Mouse (Mus musculus): ENCODE results near the gene Mob3c.

Gene Mob3c

DNA sequence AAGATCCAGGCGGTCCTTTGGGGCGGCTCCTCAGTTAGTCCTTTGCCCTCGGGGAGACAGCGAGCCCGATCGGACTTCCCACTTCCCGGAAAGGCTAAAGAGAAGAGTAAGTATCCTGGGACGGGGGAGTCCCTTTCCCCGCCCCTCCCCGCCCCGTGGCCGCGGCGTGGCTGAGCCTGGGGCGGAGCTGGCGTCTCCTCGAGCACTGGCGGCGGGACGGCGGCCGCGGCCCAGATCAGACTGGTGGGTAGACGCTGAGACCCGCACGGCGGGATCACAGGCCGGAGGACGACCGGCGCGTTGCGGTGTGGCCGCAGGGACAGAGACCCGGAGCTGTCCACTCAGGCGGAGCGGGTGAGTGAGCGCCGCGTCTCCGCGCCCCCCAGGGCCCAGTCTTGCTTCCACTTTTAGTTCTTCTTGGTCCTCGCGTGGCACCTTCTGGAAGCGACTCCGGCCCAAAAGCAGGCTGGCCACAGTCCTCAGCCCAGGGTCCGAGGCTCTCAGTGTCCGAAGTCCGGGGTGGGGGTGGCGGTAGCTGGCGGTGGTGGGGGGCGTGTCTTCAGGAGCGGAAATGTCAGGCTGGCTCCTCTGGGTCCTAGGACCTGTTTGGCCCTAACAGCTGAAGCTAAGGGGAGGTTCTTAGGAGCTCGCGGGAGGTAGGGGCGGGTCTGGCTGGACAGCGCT is at the start of gene Mob3c:
Mob3c (plus strand) TSS at position 205 of the 684 bp plus-strand sequence.
- POLR2A ChIA-PET: interaction anchor here (0.6 to 5.1 kb wide), 30 partner anchors 9 to 891 kb away, joined by 3 to 52 read pairs (median 4); partner anchors contain the start of genes Atpaf1 (in 3 of the 4), Mknk1 (in 3 of the 4), Nsun4 (in 3 of the 4) and Dmbx1 (in 1 of the 4)
- CTCF ChIA-PET: interaction anchor here in 3 of 4 experiments (0.6 to 1.6 kb wide), 6 partner anchors 11 to 350 kb away, joined by 3 to 4 read pairs (median 3); partner anchors contain the start of gene Mknk1 (in 1 of the 3)

DNA sequence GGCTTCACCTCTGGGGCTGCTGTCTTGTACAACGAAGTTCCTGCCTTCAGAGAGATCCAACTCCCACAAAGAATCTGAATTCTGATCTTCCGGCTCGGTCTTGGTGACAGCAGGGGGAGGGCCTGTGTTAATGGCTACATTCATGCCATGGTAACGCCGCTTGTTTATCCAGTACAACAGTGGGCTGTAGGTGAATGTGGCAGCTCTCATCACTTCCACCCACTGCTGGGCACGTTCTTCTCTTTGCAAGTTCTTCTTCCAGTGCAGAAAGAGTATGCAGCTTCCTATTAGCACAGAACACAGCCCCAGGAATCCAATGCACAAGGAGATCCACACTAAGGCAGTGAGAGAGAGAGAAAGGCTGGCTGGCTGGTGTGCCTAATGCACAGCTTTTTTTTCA is 47.6 kb upstream of the Mob3c start:
- ChIA-PET POLR2A (interaction anchor here in 1 of 4 experiments (0.7 to 1.1 kb wide), 2 partner anchors 11 to 13 kb away, joined by 3 read pairs; no protein-coding TSS in a partner anchor), CTCF (no interaction called here)

GRCm38 (mm10) chr4:115780918-115781317 is 47.0 kb upstream of the Mob3c start, which contains the start of gene Tex38:
Tex38 (minus strand) TSS chr4:115781018.
- ChIA-PET CTCF (no interaction called here), POLR2A (interaction anchor here in 2 of 4 experiments (0.6 to 2.0 kb wide), 4 partner anchors 40 to 518 kb away, joined by 3 to 7 read pairs (median 4); partner anchors contain the start of gene Mknk1 (in 1 of the 2))

DNA sequence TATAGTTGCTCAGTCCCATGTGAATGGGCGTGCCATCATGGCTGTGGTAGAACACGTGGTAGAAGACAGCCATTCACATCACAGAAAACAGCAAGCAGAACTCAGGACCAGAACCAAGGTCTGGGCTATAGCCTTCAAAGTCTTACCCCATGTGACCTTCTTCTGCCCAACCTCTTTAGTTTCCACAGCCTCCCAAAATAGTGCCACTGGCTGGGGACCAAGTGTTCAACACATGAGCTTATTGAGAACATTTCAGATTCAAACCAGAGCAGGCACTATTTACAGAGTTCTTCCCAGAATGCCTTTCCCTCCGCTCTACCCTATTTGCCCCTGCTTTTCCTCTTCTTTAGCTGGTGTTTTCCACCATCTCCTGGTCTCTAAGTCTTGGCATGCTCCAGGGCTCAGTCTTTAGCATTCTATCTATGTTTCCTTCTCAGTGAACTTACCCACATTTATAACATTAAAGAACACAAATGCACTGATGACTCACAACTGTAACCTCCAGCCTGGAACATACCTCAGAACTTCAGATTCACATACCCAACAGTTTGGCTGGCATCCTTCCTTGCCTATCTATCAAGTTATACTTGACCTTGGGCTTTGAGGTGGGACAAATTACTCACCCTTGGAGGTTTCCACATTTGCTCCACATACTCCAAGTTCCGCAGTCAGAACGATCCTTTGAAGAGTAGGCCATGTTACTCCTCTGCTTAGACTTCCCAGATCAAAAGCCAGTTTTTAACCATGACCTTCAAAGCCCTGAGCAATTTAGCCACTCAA is 45.7 kb upstream of the Mob3c start:
- ChIA-PET CTCF (no interaction called here), POLR2A (interaction anchor here in 2 of 4 experiments (1.1 to 2.0 kb wide), 2 partner anchors 38 to 57 kb away, joined by 4 to 7 read pairs; partner anchors contain the start of gene Mknk1 (in 1 of the 2))

GRCm38 (mm10) chr4:115784769-115785510 is 43.0 kb upstream of the Mob3c start, which contains the start of gene Atpaf1:
Atpaf1 (plus strand) TSS chr4:115784812.
- ChIA-PET POLR2A (interaction anchor here (0.5 to 4.4 kb wide), 58 partner anchors 8 to 339 kb away, joined by 3 to 31 read pairs (median 4); partner anchors contain the start of genes Mob3c (in 3 of the 4), Efcab14 (in 2 of the 4), Mknk1 (in 2 of the 4) and Nsun4 (in 2 of the 4)), CTCF (interaction anchor here in 2 of 4 experiments (0.7 to 1.6 kb wide), 3 partner anchors 31 to 195 kb away, joined by 3 to 4 read pairs (median 4); no protein-coding TSS in a partner anchor)

DNA sequence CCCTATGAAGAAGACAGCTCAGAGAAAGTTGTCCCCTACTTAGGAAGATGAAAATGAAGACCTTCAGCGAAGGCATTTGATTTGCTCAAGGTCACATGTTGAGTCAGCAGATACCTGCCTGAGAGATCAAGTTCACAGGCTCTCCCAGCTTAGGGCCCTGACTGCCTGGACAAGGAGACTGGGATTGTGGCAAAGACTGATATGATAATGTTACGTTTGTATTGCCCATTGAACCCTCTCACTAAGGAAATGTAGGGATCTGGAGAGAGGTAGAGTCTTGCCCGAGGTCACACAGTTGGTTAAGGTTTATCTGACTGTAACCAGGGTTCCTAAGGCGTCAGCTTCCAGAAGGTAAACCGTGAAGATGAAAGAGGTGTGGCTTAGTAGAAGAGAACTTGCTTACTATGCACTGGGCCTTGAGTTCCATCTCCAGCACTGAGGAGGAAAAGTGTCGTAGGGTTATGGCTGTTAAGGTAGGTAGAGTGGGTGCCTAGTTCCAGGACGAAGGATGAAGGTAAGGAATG is 42.3 kb upstream of the Mob3c start:
- POLR2A ChIA-PET: interaction anchor here (0.5 to 4.4 kb wide), 44 partner anchors 8 to 338 kb away, joined by 3 to 31 read pairs (median 4); partner anchors contain the start of genes Mob3c (in 3 of the 4), Efcab14 (in 2 of the 4), Mknk1 (in 2 of the 4) and Nsun4 (in 2 of the 4)
- CTCF ChIA-PET: interaction anchor here in 2 of 4 experiments (0.7 to 1.6 kb wide), 3 partner anchors 31 to 195 kb away, joined by 3 to 4 read pairs (median 4); no protein-coding TSS in a partner anchor

DNA sequence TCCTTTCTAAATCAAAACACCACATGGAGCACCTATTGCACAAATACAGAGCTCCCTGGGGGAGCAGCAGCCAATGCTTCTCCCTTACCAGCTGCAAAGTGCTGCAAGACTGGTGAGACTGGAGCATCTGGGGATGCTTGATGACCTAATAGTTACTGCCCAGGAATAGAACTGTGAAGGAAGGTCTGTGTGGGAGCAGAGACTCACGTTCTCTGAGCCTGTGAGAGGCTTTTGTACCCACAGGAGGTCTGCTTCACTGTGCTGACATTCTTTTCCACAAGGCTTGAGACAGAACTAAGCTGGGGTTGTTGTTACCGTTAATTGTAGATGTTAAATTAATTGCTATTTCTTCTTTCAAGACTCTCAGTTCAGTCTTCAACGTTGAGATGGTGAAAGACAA is 37.0 kb upstream of the Mob3c start:
- ChIA-PET POLR2A (interaction anchor here in 1 of 4 experiments (0.9 kb wide), 1 partner anchor 31 kb away, joined by 5 read pairs; no protein-coding TSS in a partner anchor), CTCF (no interaction called here)

- POLR2A ChIA-PET: interaction anchor here in 2 of 4 experiments (0.8 to 1.8 kb wide), 5 partner anchors 9 to 52 kb away, joined by 4 read pairs; partner anchors contain the start of gene Atpaf1 (in 1 of the 2)
- CTCF ChIA-PET: no interaction called here
Measured at GRCm38 (mm10) chr4:115795360-115795759, 32.5 kb upstream of the Mob3c start.

- ChIA-PET POLR2A (interaction anchor here in 2 of 4 experiments (0.8 to 1.9 kb wide), 5 partner anchors 12 to 39 kb away, joined by 3 to 5 read pairs (median 3); partner anchors contain the start of gene Mknk1 (in 1 of the 2)), CTCF (interaction anchor here in 1 of 4 experiments (0.5 kb wide), 1 partner anchor 47 kb away, joined by 3 read pairs; no protein-coding TSS in a partner anchor)
Measured at GRCm38 (mm10) chr4:115799981-115800380, 27.9 kb upstream of the Mob3c start.

- ChIA-PET POLR2A (interaction anchor here in 3 of 4 experiments (0.7 to 4.7 kb wide), 10 partner anchors 9 to 28 kb away, joined by 3 to 28 read pairs (median 9); partner anchors contain the start of genes Mob3c (in 2 of the 3), Atpaf1 (in 1 of the 3) and Mknk1 (in 1 of the 3)), CTCF (interaction anchor here in 1 of 4 experiments (1.3 kb wide), 1 partner anchor 15 kb away, joined by 3 read pairs; the partner anchor contains the start of gene Mob3c)
Measured at GRCm38 (mm10) chr4:115812326-115812725, 15.6 kb upstream of the Mob3c start.

- POLR2A ChIA-PET: interaction anchor here in 3 of 4 experiments (0.6 to 4.7 kb wide), 7 partner anchors 9 to 248 kb away, joined by 3 to 28 read pairs (median 3); partner anchors contain the start of genes Efcab14 (in 1 of the 3) and Mknk1 (in 1 of the 3)
- CTCF ChIA-PET: no interaction called here
Measured at GRCm38 (mm10) chr4:115815606-115816005, 12.3 kb upstream of the Mob3c start.

DNA sequence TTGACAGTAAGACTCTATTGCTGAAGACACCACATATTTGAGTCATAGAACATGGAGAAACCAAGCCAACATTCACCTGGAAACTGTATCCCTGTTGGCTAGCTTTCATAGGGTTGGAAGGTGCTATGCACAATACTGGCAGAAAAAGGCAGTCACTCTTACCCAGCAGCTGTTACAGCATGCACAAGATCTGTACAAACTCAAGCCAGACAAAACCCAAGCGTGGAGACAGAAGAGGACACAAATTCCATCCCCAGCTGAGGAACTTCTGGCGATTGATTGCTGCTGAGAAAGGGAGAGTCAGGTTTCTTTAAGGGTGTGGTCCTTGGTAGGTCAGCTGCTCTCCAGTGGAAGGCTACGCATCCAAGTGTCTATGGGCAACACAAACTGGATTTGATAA is 7.7 kb upstream of the Mob3c start:
- ChIA-PET POLR2A (interaction anchor here in 3 of 4 experiments (0.5 to 7.2 kb wide), 19 partner anchors 8 to 820 kb away, joined by 3 to 79 read pairs (median 8); partner anchors contain the start of genes Atpaf1 (in 2 of the 3), Mknk1 (in 2 of the 3), Nsun4 (in 1 of the 3) and Stil (in 1 of the 3)), CTCF (interaction anchor here in 2 of 4 experiments (0.5 to 0.6 kb wide), 2 partner anchors 67 to 82 kb away, joined by 3 to 5 read pairs; no protein-coding TSS in a partner anchor)

DNA sequence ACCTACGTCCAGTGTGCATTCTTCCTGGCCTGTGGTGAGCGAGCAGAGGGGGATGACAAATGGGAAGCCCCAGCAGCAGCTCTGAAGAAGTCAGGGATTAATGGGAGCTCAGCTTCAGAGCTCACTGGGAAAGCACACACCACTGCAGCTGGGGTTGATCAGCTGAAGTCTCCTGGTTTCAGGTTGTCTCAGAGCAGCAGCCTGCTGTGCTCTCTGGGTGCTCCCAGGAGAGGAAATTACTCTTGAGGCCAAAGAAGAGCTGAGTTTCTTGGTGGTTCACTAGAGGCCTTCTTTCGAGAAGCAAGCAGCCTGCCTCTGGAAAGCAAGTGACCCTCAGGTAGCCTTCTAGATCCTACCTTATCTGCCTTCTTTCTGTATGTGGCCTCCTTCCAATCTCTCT is 6.9 kb upstream of the Mob3c start:
- ChIA-PET CTCF (interaction anchor here in 2 of 4 experiments (0.6 to 1.0 kb wide), 2 partner anchors 66 to 183 kb away, joined by 3 read pairs; no protein-coding TSS in a partner anchor), POLR2A (interaction anchor here in 3 of 4 experiments (0.8 to 7.2 kb wide), 28 partner anchors 8 to 236 kb away, joined by 3 to 79 read pairs (median 5); partner anchors contain the start of genes Atpaf1 (in 3 of the 3), Mknk1 (in 3 of the 3), Efcab14 (in 1 of the 3) and Nsun4 (in 1 of the 3))

GRCm38 (mm10) chr4:115821431-115821830 is 6.5 kb upstream of the Mob3c start:
- POLR2A ChIA-PET: interaction anchor here in 3 of 4 experiments (0.8 to 7.2 kb wide), 28 partner anchors 8 to 236 kb away, joined by 3 to 79 read pairs (median 5); partner anchors contain the start of genes Atpaf1 (in 3 of the 3), Mknk1 (in 3 of the 3), Efcab14 (in 1 of the 3) and Nsun4 (in 1 of the 3)
- CTCF ChIA-PET: interaction anchor here in 1 of 4 experiments (1.0 kb wide), 1 partner anchor 183 kb away, joined by 3 read pairs; no protein-coding TSS in a partner anchor

DNA sequence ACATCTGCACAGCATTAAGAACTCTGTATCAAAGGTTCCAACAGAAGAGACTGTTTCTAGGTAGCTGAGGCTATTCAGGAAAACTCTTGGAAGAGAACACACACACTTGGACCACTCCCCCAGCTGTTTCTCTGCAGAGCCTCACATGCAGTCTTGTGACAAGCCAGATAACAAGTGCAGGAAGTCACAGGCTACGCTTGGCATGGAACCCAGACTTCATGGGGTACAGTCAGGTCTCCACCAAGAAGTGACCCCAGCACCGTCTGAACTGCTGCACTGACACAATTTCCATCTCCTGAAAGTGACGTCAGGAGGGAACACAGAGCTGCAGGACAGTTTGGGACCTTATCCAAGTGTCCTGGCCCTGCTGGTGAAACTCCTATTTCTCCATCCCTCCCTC is 6.0 kb upstream of the Mob3c start:
- CTCF ChIA-PET: interaction anchor here in 1 of 4 experiments (1.0 kb wide), 1 partner anchor 182 kb away, joined by 3 read pairs; no protein-coding TSS in a partner anchor
- POLR2A ChIA-PET: interaction anchor here in 3 of 4 experiments (0.8 to 7.2 kb wide), 19 partner anchors 9 to 231 kb away, joined by 3 to 79 read pairs (median 8); partner anchors contain the start of genes Atpaf1 (in 3 of the 3), Mknk1 (in 3 of the 3) and Nsun4 (in 1 of the 3)

DNA sequence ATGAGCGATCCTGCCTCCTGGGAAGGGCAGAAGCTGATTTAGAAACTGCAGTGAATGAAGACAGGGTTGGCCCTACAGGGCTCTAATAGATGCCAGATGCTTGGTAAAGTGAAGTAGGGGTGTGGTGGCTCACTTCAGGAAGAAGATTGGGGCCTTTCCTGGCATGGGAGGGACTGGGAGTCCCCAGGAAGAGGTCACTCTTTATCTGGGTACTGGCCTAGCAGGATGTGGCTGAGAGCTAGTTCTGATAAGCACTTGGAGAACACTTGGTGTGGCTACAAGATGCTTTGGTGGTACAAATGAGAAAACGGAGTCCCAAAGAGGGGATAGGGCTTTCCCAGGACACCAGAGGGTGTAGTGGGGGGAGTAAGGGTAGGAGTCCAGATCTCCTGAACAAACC is 3.7 kb upstream of the Mob3c start:
- POLR2A ChIA-PET: interaction anchor here in 2 of 4 experiments (1.1 to 7.2 kb wide), 6 partner anchors 7 to 40 kb away, joined by 3 to 79 read pairs (median 7); partner anchors contain the start of genes Atpaf1 (in 2 of the 2) and Mknk1 (in 1 of the 2)
- CTCF ChIA-PET: no interaction called here
